Mouse (Mus musculus) neural tube, embryonic 10.5 days (tissue): Measurements from ENCODE around the gene Trim50.

Experiments used
- DNase-seq: peaks from one replicate; pipeline ENCODE4 v3.0.0-alpha.2; 2017; ENCODE audit warnings: low spot score; ENCODE audit errors: extremely low spot score

Trim50 gene

DNA sequence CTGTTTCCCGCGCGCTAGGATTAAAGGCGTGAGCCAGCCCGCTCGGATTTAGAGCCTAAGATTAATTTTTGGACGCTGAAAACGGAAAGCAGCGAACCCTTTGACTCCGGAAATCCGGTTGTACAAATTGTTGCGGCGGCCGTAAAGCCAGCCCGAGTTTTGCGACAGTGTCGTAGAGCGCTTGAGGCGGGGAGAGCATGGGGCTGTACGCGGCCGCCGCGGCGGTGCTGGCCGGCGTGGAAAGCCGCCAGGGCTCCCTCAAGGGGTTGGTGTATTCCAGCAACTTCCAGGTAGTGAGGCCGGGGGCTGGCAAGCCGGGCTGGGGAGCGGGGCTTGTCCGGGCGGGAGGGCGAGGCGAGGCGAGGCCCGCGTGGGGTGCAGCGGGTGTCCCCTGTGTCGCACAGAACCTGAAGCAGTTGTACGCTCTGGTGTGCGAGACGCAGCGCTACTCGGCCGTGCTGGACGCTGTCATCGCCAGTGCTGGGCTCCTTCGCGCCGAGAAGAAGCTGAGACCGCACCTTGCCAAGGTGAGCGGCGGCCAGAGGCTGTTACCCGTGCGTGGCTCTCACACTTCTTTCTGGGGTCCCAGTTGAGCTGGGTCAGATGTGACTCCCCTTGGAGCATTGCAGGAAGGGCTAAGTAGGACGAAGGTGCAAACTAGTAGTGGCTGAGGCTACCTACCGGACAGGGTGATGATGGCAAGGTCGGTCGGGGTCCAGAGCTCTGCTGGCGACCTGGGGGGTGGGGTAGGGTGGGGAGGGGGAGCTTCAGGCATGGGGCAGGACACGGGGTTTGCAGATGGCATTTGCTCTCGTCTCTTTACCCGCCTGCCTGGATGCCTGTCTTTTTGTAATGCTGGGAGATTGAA lies 16.9 kb downstream of the Trim50 start, which contains the start of gene Nsun5:
Nsun5 (plus strand) TSS at position 167 of the 868 bp plus-strand sequence.
- DNase-seq: peak; percentile 97

GRCm38 (mm10) chr5:135371195-135371594 lies 18.1 kb downstream of the Trim50 start:
- DNase-seq: no peak

DNA sequence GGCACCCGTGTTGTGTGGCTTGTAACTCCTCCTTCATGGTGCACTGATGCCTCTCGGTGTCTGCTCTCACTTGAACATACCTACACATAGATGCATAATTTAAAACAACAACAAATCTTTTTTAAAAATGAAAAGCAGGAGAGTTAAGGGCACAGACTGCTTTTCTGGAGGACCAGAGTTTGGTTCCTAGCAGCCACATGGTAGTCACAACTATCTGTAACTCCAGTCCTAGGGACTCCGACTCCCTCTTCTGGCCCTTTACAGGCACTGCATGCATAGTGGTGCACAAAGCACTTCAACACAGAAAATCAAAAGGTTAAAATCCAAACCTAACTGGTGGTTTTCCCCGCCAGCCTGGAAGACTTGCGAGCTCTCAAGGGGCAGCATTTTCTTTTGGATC lies 20.5 kb downstream of the Trim50 start:
- DNase-seq: no peak

GRCm38 (mm10) chr5:135375167-135375566 lies 22.1 kb downstream of the Trim50 start:
- no peak for DNase-seq

DNA sequence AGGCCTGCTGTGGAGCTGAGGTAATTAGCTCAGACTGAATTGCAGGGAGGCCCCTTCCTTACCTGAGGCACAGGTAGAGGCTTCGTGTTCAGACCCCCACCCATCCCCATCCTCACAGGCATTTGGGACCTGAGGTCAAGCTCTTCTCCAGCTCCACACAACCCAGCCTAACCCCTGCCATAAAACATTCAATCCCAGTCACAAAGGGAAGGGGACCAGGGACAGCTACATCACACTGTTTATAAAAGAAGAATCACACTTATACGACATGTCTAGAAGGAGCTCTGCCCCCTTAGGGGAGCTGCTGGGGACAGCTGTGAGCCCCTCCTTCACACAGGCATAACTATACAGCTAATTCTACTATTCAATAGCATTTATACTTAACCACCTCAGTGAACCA lies 23.2 kb downstream of the Trim50 start:
- no peak for DNase-seq

GRCm38 (mm10) chr5:135380681-135381080 lies 27.6 kb downstream of the Trim50 start:
- DNase-seq: no peak

DNA sequence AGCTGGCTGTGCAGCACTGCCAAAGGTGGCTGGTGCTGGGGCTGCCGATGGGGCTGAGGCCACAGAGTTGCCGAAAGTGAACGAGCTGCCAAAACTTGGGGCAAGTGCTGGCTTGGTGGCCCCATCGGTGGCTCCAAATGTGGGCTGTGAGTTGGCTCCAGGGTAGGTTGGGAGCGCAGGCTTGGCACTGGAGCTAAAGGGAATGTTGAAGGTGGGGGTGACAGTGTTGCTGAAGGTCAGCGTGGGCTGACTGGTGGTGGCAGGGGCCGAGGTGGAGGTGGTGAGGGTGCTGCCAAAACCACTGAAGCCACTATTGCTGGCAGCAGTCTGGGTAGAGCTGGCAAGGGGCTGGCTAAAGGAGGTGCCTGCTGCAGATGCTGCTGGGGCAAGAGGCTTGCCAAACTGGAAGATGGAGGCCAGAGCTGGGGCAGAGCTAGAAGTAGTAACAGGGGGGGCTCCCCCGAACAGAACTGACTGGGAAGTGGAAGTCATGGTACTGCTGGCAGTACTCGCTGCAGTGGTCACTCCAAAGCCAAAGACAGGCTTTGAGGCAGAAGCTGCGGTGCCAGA lies 28.3 kb downstream of the Trim50 start:
- DNase-seq: no peak

GRCm38 (mm10) chr5:135382746-135383145 lies 29.7 kb downstream of the Trim50 start:
- no peak for DNase-seq

DNA sequence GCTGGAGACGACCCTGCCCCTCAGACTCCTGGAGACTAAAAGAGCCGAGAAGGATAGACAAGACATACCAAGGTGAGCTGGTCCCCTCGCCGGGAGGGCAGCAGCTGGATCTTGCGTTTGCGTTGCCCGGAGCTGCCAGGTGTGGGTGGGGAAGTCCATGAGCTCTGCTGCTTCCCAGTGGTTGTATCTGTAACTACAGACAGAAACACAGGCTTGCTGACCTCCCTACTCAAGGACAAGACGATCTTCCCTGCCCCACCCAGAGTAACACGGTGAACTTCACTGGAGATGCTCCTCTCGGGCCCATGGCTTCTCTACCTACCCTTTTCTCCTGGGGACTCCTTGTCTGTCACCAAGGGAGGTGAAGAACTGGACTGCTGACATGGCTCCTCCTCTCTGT lies 30.7 kb downstream of the Trim50 start:
- DNase-seq: no peak

- peak; percentile 84 for DNase-seq
These were observed 41.1 kb downstream of the Trim50 start, which contains the start of gene Pom121 for GRCm38 (mm10) chr5:135394004-135394823. Gene Pom121 (minus strand): TSS chr5:135394546.

GRCm38 (mm10) chr5:135395826-135396225 lies 42.7 kb downstream of the Trim50 start:
- DNase-seq: no peak

DNA sequence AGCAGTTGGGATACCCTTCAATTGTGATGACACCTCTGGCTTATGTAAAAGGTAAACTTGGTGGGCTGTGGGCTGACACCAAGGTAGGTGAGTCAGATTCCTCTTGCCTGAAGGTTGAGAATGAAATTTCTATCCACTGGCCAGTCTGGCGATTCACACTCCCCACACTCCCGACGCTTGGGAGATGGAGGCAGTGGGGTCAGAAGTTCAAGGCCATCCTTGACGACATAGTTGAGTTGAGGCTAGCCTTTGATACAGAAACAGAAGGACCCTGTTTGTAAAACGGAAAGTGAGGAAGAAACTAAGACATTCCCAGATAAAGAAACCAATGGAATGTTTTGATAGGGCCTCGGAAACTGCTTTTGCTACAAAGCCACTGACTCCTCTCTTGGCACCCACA lies 46.3 kb downstream of the Trim50 start:
- no peak for DNase-seq

DNA sequence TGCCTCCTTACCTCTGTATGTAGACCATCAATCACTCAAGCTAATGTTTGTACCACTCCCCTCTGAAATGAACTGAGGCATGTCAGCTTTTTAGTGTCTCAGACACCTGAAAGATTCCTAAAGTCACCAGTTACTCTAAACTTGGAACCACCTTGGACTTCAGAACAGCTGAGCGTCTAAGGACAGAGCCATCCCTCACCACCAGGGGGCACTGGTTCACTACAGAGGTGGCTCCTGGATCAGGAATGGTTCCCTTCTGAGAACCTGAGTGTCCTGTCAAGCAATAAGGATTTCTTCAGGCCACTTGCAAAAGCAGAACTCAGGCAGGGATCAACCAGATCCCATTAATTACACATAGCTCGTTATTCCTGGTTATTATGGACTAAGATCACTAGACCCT lies 47.1 kb downstream of the Trim50 start:
- DNase-seq: peak; percentile 81

GRCm38 (mm10) chr5:135404623-135405022 lies 51.5 kb downstream of the Trim50 start:
- peak; percentile 34 for DNase-seq

DNA sequence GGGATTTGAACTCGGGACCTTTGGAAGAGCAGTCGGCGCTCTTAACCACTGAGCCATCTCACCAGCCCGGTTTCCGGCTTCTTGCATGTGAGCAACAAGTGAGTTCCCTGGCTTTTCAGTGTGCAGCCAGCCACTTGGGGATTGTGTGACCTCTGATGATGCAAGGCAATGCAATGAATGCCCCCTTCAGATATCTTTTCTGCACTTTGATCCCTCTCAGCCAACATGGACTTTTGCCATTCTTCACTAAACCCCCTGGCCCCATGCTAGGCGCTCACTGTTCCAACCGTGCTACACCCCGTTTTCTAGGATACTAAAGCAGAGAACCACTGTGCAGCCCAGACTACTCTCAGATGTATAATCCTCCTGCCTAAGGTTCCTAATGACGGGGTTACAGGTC lies 52.3 kb downstream of the Trim50 start:
- DNase-seq: no peak

- DNase-seq: no peak
These were observed 55.0 kb downstream of the Trim50 start for GRCm38 (mm10) chr5:135408114-135408513.

DNA sequence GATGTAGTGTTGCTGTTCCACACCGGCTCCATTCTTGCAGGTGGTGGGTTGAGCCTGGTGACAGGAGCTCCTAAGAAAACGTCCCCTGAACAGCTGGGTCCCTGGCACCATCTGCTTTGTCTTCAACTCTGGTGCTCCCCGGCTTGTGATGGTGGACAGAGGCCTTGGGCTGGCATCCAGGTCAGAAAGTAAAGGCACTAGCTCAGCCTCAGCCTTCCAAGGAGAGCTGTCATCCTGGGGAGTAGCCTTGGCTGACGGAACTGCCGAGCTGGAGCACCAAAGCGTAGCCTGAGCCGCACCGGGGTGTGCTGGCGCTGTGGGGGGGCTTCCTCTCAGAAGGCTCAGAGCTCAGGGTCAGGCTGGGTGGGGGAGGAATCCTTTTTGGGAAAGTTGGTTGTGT lies 57.2 kb downstream of the Trim50 start:
- no peak for DNase-seq
